Mouse (Mus musculus) MEL-GATA-1-ER (cell line): Measurements from ENCODE around the gene Folr2.

ENCODE experiments used
- DNase-seq: peaks from one replicate; pipeline ENCODE4 v3.0.0-alpha.2; 2012; ENCODE audit warnings: low read depth; ENCODE audit errors: extremely low read depth

Folr2 gene

GRCm38 (mm10) chr7:101823758-101824630, 33.0 kb downstream of the Folr2 start:
- no peak for DNase-seq

- no peak for DNase-seq
Observed at GRCm38 (mm10) chr7:101822836-101823757, 33.9 kb downstream of the Folr2 start.

- DNase-seq = no peak
Observed at GRCm38 (mm10) chr7:101821571-101822501, 35.2 kb downstream of the Folr2 start.

- DNase-seq = no peak
Observed at GRCm38 (mm10) chr7:101820295-101821030, 36.5 kb downstream of the Folr2 start.

GRCm38 (mm10) chr7:101817861-101818401, 39.1 kb downstream of the Folr2 start, which contains the start of gene Phox2a:
Gene Phox2a, plus strand, starts transcription at chr7:101818313.
- DNase-seq = no peak
